Mouse (Mus musculus): ENCODE data around the gene Kcnj1.
A peak's percentile ranks its signal among the peaks of the same experiment; 100 is the strongest.

Kcnj1 gene

GRCm38 (mm10) chr9:32372202-32372601, at the start of gene Kcnj1:
Kcnj1 (plus strand) TSS chr9:32372493.
- DNase-seq (ENCODE audit: low read depth, low spot score): no peak

DNA sequence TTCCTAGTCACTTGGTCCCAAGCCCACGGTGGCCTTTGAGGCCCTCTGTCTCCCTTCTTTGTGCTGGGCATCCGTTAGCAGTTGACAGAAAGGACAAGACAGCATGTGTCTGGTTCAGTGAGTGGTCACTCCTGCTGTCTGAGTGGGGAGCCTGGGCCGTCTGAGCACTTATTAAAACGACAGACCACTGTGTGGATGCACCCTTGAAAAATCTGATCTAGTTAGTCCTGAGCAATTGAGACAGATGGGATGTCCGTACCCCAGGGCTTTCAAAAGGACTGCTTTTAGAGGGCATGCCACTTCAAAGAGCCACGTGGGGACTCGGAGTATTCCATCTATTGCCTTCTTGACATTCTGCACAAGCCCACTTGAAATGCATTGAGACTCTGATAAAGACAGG, 48.7 kb upstream of the Kcnj1 start:
- no peak for DNase-seq (ENCODE audit: low read depth, low spot score)

DNA sequence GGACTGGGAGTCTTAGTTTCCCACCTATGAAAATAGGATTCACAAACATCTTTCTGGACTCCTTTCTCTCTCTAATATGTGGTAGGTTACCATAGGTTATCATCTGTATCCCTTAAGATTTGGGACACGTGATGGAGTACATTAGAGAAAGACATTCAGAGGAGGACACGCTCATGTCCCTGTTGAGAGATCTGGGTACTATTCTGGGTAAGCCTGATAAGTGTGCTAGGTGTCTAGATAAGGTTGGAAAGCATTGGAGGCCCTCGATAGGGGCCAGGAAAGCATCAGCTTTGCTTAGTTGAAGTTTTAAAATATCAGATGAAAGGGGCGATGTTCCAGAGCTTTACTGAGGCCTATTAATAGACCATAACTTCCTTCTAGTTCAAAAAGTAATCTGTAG, 43.5 kb upstream of the Kcnj1 start:
- DNase-seq (ENCODE audit: low read depth, low spot score): no peak

DNA sequence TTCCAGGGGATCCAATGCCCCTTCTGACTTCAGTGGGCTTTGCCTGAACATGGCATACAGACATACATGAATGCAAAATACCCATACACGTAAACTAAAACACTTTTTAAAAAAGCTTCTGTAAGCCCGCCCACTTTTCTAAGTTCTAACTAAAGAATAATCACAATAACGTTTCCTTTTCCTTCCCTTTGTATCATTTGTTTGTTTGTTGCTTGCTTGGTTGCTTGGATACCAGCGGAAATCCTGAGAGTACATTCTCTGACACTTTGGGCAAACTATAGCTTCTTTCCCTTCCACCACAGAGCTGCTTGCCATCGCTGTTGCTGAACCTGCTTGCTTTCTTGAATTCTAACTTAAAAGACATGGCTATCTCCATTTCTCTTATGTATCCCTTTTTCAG, 41.1 kb upstream of the Kcnj1 start:
- DNase-seq (ENCODE audit: low read depth, low spot score): no peak

DNA sequence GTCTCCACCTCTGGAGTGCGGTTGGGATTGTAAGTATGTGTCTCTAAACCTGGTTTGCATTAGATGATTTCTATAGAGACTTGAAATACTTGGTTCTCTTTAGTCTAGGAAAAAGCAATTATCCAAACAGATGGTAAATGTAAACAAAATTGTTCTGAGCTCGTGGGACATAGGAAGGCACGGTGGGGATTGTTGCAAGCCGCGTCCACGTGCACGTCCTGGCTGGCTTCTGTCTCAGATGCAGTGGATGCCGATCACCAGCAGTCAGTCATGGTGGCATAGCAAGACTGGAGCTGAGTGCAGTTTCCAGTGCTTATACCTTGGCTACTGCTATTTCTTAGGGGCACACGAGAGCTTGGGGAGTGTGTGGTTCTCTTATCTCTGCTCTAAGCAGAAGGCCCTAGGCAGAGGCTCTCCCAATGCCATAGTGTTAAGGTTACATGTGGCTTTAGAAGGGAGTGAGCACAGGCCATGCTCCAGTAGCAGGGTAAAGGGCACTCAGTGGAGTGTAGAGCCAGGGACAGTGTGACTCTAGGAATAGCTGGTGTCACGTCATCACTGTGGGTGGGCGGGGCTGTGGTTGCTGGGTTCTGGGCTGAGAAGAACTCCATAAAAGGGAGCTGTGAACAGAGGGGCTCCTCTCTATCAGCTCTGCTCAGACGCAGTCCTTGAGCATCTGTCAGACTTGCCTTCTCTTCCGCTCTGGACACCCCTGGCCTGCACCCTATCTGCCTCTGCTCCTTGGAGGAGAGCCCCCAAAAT, 36.7 kb upstream of the Kcnj1 start:
- DNase-seq (ENCODE audit: low read depth, low spot score): no peak

DNA sequence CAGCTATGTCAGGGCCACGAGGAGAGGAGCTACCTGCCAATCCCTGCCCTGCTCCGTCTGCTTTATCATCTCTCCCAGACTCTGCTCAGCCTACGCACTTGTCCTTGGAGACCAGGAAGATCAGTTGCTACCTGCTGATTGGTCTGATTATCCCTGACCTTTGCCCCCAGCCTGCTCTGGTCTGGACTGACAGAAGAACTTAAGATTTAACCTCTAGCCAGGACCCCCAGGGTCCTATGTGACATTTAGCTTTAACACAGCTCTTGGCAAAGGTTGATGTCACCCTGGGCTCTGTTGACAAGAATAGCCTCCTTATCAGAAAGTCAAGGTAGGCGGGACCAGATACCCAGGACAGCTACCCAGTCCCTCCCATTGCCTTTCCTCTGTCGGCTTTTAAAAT, 31.5 kb upstream of the Kcnj1 start:
- DNase-seq (ENCODE audit: low read depth, low spot score): no peak

DNA sequence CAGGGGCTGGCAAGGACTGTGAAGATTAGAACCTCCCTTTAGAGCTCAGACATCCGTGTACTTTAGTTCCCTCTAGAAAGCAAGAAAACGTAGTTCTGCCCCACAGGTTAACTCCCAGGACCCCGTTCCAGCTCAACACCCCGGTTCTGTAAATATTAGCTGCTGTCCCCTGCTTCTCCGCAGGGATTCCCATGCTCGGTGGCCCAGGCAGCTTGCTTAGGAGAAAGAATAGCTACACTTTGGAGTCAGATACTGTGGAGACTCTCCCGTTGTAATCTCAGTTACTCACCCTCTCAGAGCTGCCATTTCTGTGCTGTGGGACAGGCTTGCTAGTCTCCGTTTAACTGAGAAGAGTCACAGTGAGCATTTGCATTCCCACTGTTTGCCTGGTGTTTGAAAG, 29.4 kb upstream of the Kcnj1 start:
- DNase-seq (ENCODE audit: low read depth, low spot score): no peak

DNA sequence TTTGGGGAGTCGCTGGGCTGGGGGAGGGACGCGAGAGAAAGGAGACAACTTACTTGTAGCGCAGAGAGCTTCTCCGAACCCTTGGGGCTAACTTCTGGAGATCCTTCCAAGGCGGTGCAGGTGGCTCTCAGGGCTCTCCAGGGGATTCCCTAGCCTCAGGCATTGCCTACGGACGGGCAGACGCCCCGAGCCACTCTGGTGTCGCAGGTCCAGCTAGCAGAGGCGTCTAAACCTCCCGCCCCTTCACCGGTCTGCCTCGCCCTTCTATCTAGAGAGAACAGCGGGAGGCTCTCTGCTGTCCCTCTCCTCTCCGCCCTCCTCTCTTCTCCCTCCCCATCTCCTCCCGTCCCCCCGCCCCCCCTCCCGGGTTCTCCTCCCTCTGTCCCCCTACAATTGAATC, 28.2 kb upstream of the Kcnj1 start, which contains the start of gene Kcnj5:
TSS of gene Kcnj5 (minus strand) at position 300 of the 400 bp plus-strand sequence.
- peak; percentile 18 for DNase-seq (ENCODE audit: low read depth, low spot score)

DNA sequence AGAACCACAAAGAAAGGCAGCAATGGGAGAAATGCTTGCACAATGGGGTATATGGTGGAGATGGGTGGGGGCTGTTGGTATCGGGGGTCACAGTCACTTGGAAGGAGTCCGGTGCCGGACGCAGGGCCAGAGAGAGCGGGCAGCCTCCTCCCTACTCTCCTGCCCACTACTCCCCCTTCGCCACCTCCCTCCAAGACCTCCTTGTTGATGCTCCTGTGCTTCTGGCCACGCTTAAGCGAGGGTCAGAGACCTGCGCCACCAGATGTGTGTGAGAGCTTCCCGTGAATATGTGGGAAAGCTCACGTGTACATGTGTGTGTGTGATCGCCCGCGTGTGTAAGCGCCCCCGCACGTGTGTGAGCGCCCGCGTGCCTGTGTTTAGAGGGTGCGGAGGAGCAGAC, 27.8 kb upstream of the Kcnj1 start:
- DNase-seq (ENCODE audit: low read depth, low spot score): peak; percentile 5

GRCm38 (mm10) chr9:32348096-32348495, 24.2 kb upstream of the Kcnj1 start:
- DNase-seq (ENCODE audit: low read depth, low spot score): no peak

DNA sequence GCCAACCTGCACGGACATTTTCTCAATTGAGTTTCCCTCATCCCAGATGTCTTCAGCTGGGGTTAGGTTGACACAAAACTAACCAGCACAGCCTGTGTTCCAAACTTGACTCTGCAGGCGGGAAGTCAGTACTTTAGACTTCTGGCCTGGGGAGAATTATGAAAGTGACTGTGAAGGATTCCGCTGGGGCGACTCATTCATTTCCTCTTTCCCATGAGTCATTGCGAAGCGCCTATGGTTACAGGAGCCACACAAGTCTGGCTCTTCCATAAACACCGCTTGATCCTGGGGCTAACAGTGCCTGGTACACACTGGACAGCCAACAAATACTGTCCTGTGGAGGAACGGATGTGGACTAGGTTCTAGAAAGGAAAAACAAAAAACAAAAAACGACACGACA, 22.9 kb upstream of the Kcnj1 start:
- no peak for DNase-seq (ENCODE audit: low read depth, low spot score)

GRCm38 (mm10) chr9:32350332-32350731, 22.0 kb upstream of the Kcnj1 start:
- DNase-seq (ENCODE audit: low read depth, low spot score): peak; percentile 80

DNA sequence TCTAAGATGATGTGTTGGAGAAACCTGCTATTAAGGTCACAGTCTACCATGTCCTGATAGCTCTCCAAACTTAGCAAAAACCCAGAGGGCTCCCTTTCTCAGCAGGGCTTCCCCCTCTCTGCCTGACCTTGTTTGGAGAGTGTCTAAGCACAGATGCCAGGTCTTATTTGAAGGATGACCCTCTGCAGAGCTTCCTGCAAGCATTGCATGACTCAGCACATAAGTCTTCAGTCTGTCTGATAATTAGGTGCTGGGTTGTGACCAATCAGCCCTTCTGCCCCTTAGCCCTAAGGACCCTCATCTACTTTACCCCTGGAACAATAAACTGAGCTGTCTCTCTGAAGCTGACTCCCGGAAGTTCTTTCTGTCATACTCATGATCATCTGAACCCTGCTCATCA, 11.5 kb upstream of the Kcnj1 start:
- DNase-seq (ENCODE audit: low read depth, low spot score): no peak

GRCm38 (mm10) chr9:32368812-32369211, 3.5 kb upstream of the Kcnj1 start:
- DNase-seq (ENCODE audit: low read depth, low spot score): no peak

GRCm38 (mm10) chr9:32369388-32369787, 2.9 kb upstream of the Kcnj1 start:
- no peak for DNase-seq (ENCODE audit: low read depth, low spot score)

DNA sequence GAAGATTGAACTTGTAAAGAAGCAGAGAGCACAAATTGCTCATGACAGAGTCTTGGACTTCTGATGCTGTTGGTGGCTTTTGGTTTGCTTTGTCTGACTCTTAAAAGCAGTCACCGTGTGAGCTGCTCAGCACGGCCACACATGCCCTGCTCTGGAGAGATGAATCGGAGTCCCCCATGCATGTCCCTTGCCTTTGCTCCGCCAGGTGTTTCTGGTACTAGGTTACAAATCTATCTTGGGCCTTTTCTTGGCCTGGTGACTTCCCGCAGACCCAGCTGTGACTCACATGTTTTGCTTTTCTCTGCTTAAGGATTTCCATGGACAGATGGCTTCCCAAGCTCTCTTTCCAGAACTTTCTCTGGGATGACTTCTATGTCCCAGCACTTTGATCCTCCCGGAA, 1.4 kb downstream of the Kcnj1 start:
- DNase-seq (ENCODE audit: low read depth, low spot score): no peak

DNA sequence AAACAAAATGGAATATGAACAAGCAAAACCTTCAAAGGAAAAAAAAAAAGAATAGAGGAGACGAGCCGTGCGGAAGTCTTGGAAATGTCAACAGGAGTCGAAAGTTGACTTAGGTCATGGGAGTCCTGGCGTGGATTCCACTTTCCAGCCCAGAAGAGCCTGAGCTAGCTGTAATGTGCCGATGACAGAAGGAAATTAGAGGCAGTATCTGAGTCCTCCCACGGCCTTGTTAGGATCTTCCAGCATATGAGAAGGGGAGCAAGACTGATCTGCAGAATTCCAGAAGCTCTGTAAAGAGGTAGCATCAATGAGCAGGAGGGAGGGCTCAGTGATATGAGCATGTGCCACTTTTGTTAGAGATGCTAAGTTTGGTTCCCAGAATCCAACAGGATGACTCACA, 3.7 kb downstream of the Kcnj1 start:
- DNase-seq (ENCODE audit: low read depth, low spot score): no peak

- no peak for DNase-seq (ENCODE audit: low read depth, low spot score)
These were observed 4.7 kb downstream of the Kcnj1 start for GRCm38 (mm10) chr9:32376863-32377590.

- no peak for DNase-seq (ENCODE audit: low read depth, low spot score)
These were observed 12.6 kb downstream of the Kcnj1 start for GRCm38 (mm10) chr9:32384906-32385305.

- DNase-seq (ENCODE audit: low read depth, low spot score): no peak
These were observed 15.8 kb downstream of the Kcnj1 start for GRCm38 (mm10) chr9:32388120-32388519.

GRCm38 (mm10) chr9:32391092-32391491, 18.8 kb downstream of the Kcnj1 start:
- DNase-seq (ENCODE audit: low read depth, low spot score): no peak

GRCm38 (mm10) chr9:32391701-32392100, 19.4 kb downstream of the Kcnj1 start:
- no peak for DNase-seq (ENCODE audit: low read depth, low spot score)

DNA sequence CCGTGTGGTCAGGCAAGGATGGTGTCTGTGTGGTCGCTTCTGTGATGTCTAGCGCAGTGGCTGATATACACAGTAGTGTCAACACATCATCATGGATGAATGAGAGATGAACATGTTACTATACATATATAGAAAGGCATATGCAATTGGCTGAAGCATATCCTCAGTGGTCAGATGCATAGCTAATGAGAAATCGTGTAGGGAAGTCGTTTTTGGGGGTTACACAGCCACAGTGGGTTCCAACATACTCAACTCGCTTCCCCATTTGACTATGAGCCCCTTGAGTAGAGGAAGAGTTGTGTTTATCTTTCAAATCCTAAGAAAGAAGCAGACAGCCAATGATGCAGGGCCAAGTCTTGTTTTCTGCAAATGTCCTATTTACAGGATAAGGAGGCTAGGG, 20.4 kb downstream of the Kcnj1 start:
- DNase-seq (ENCODE audit: low read depth, low spot score): no peak
